Mouse (Mus musculus) liver, embryonic 14.5 days (tissue): Measurements from ENCODE around the gene Gpr3. TPM values are rescaled to one million over a fixed set of nuclear protein-coding genes. Genes with fewer than 3 reads are reported as not detected.

ENCODE experiments used
- ATAC-seq: fragments of 200-750 bp; cut with Nextera tagmentation; 2 replicates; pipeline ENCODE4 v1.8.0; 2017; ENCODE audit warnings: moderate number of reproducible peaks, mild to moderate bottlenecking, moderate library complexity; ENCODE audit not compliant: insufficient read depth
- DNase-seq, 3 experiments: peaks; one replicate each; pipeline ENCODE4 v3.0.0-alpha.2; 2012 to 2013; ENCODE audit warnings: low read depth in 3 of 3, low spot score in 3 of 3
- H3K27ac ChIP-seq: fragments of 300-500 bp; sonication (generic); 2 replicates; pipeline ENCODE4 v1.5.1; 2014; ENCODE audit warnings: moderate library complexity, mild to moderate bottlenecking, control low read depth, inconsistent platforms
- H3K27me3 ChIP-seq: fragments of 300-500 bp; sonication (generic); 2 replicates; pipeline ENCODE4 v1.6.1; 2014; ENCODE audit warnings: mild to moderate bottlenecking, low read length, moderate library complexity; ENCODE audit not compliant: control insufficient read depth, insufficient read depth
- H3K36me3 ChIP-seq: fragments of 300-500 bp; sonication (generic); replicated peaks from 2 replicates; pipeline ENCODE4 v1.6.1; 2014; ENCODE audit warnings: low read depth; ENCODE audit not compliant: control insufficient read depth, insufficient read depth
- H3K4me1 ChIP-seq, 2 experiments: fragments of 200-500 bp in 1 of 2; fragments of 300-500 bp in 1 of 2; sonication (generic) in 1 of 2; replicated peaks; 2 replicates each; pipeline ENCODE4 v1.6.1; 2012 to 2014; ENCODE audit warnings: antibody characterized with exemption in 1 of 2, inconsistent platforms in 1 of 2, low read length in 1 of 2; ENCODE audit not compliant: control insufficient read depth in 2 of 2, insufficient read depth in 2 of 2
- H3K4me2 ChIP-seq: fragments of 300-500 bp; sonication (generic); 2 replicates; pipeline ENCODE4 v1.6.1; 2014; ENCODE audit warnings: low read depth, mild to moderate bottlenecking, control low read depth, moderate library complexity
- H3K4me3 ChIP-seq, 2 experiments: fragments of 200-500 bp in 1 of 2; fragments of 300-500 bp in 1 of 2; sonication (generic) in 1 of 2; 2 replicates each; pipeline ENCODE4 v1.5.1; 2012 to 2014; ENCODE audit warnings: low read depth in 2 of 2, low read length in 2 of 2, mild to moderate bottlenecking in 2 of 2, control low read depth in 1 of 2, inconsistent platforms in 1 of 2, moderate library complexity in 1 of 2; ENCODE audit not compliant: insufficient read depth in 1 of 2
- H3K9ac ChIP-seq: fragments of 300-500 bp; sonication (generic); replicated peaks from 2 replicates; pipeline ENCODE4 v1.6.1; 2014; ENCODE audit warnings: mild to moderate bottlenecking, control low read depth, moderate library complexity
- H3K9me3 ChIP-seq: fragments of 300-500 bp; sonication (generic); 2 replicates; pipeline ENCODE4 v1.6.1; 2016; ENCODE audit warnings: low read length, mixed read lengths; ENCODE audit not compliant: control insufficient read depth
- CTCF ChIP-seq: IDR thresholded peaks from 2 replicates; pipeline ENCODE4 v1.5.1; 2016; ENCODE audit warnings: antibody characterized with exemption, low read depth, control low read depth
- EP300 ChIP-seq: IDR thresholded peaks from 2 replicates; pipeline ENCODE4 v1.6.1; 2016; ENCODE audit warnings: antibody characterized with exemption, low read depth
- WGBS: fragments of 180-500 bp; shearing (Covaris S2); extraction: QIAGEN DNeasy Blood & Tissue Kit; methylation state at CpG from one replicate; pipeline ENCODE4 v1.1.7; 2014; ENCODE audit not compliant: insufficient replicate concordance; 5-methylcytosine and 5-hydroxymethylcytosine counted together
- polyA plus RNA-seq, 2 experiments: library from polyadenylated mRNA; depleted of rRNA in 1 of 2; stranded (reverse) in 1 of 2; unstranded in 1 of 2; fragments of >200 nt; fragmentation: Nextera tagmentation in 1 of 2; extraction: Ambion mirVana in 1 of 2; gene quantifications; 2 replicates each; pipeline versions ENCODE4 v1.2.1 to v1.2.3; 2012 to 2014

The Gpr3 gene
- polyA plus RNA-seq, 2 experiments: not detected

- no peak overlapping the region for H3K9ac ChIP-seq
- no peaks in the 10 kb centered on the region for H3K9me3 ChIP-seq
- no peak overlapping the region for H3K27ac ChIP-seq
- DNase-seq (no peak), ATAC-seq (no peak)
- no peak for TF ChIP-seq EP300
- TF ChIP-seq CTCF: no peak
- 92% methylated on average over 8 of the region's 8 CpGs for WGBS
- peaks cover 0 to 3% of the 10 kb centered on the region in 2 experiments; a peak in 1 of 4 replicates for H3K4me1 ChIP-seq
- H3K4me2 ChIP-seq: no peak overlapping the region
- H3K4me3 ChIP-seq: no peak overlapping the region
- no peaks in the 10 kb centered on the region for H3K27me3 ChIP-seq
- peaks cover 27% of the 10 kb centered on the region for H3K36me3 ChIP-seq
Measured at GRCm38 (mm10) chr4:133185893-133186292, 26.4 kb downstream of the Gpr3 start.

GRCm38 (mm10) chr4:133184898-133185665 lies 27.3 kb downstream of the Gpr3 start:
- Histone ChIP-seq H3K9ac (no peak overlapping the region), H3K27me3 (no peaks in the 10 kb centered on the region), H3K4me3 (no peak overlapping the region), H3K4me2 (no peak overlapping the region), H3K4me1 (peaks cover 0 to 3% of the 10 kb centered on the region in 2 experiments; a peak in 1 of 4 replicates), H3K9me3 (no peaks in the 10 kb centered on the region), H3K27ac (no peak overlapping the region), H3K36me3 (peaks cover 27% of the 10 kb centered on the region)
- TF ChIP-seq CTCF: no peak
- no peak for TF ChIP-seq EP300
- WGBS: 69% methylated on average over 15 of the region's 15 CpGs
- ATAC-seq (no peak), DNase-seq (no peak)

- Histone ChIP-seq H3K9me3 (no peaks in the 10 kb centered on the region), H3K4me3 (no peak overlapping the region), H3K4me2 (0 out of 2 replicates have a peak overlapping the region, but pooled peaks have one; percentile 11), H3K4me1 (peaks cover 0 to 3% of the 10 kb centered on the region in 2 experiments; a peak in 1 of 4 replicates), H3K36me3 (peaks cover 19% of the 10 kb centered on the region), H3K9ac (no peak overlapping the region), H3K27ac (no peak overlapping the region), H3K27me3 (no peaks in the 10 kb centered on the region)
- no peak for DNase-seq
- TF ChIP-seq EP300 (no peak), CTCF (no peak)
- 77% methylated on average over 14 of the region's 14 CpGs for WGBS
- ATAC-seq: no peak
Measured at GRCm38 (mm10) chr4:133184031-133184897, 28.1 kb downstream of the Gpr3 start.

- no peaks in the 10 kb centered on the region for H3K9me3 ChIP-seq
- TF ChIP-seq EP300 (no peak), CTCF (no peak)
- no peak overlapping the region for H3K4me3 ChIP-seq
- peaks cover 19% of the 10 kb centered on the region for H3K36me3 ChIP-seq
- peaks cover 14 to 15% of the 10 kb centered on the region in 2 experiments for H3K4me1 ChIP-seq
- DNase-seq: no peak
- no peak for ATAC-seq
- no peak overlapping the region for H3K9ac ChIP-seq
- no peak overlapping the region for H3K4me2 ChIP-seq
- H3K27ac ChIP-seq: no peak overlapping the region
- WGBS: 83% methylated on average over 8 of the region's 8 CpGs
- no peaks in the 10 kb centered on the region for H3K27me3 ChIP-seq
Measured at GRCm38 (mm10) chr4:133182439-133183033, 29.8 kb downstream of the Gpr3 start.

- Histone ChIP-seq H3K4me1 (peaks cover 15 to 27% of the 10 kb centered on the region in 2 experiments), H3K4me2 (no peak overlapping the region), H3K27ac (no peak overlapping the region), H3K9ac (no peak overlapping the region), H3K36me3 (peaks cover 8% of the 10 kb centered on the region), H3K27me3 (no peaks in the 10 kb centered on the region), H3K9me3 (no peaks in the 10 kb centered on the region), H3K4me3 (no peak overlapping the region)
- ATAC-seq: no peak
- no peak for DNase-seq
- TF ChIP-seq CTCF: no peak
- no peak for TF ChIP-seq EP300
- WGBS: 84% methylated on average over 7 of the region's 7 CpGs
Measured at GRCm38 (mm10) chr4:133179258-133179657, 33.1 kb downstream of the Gpr3 start.
